Mouse (Mus musculus) hindbrain, embryonic 14.5 days (tissue): ENCODE measurements at regions not wholly inside any gene's neighbourhood (a gene's known extent, or its start where the extent isn't known, plus 50 kb on each side); places are given as distances from the start of the nearest gene placed in this dataset.

ENCODE experiments used
- ATAC-seq: fragments of 200-750 bp; cut with Nextera tagmentation; 2 replicates; pipeline ENCODE4 v1.8.0; 2017; ENCODE audit warnings: moderate number of reproducible peaks, mild to moderate bottlenecking, moderate TSS enrichment, moderate library complexity; ENCODE audit not compliant: low FRiP score
- DNase-seq: peaks from one replicate; pipeline ENCODE4 v3.0.0-alpha.2; 2015; ENCODE audit warnings: low spot score
- H3K27ac ChIP-seq: fragments of 300-500 bp; sonication (generic); 2 replicates; pipeline ENCODE4 v1.5.1; 2014; ENCODE audit warnings: mild to moderate bottlenecking, moderate library complexity
- H3K27me3 ChIP-seq: fragments of 300-500 bp; sonication (generic); 2 replicates; pipeline ENCODE4 v1.6.1; 2014; ENCODE audit warnings: mild to moderate bottlenecking, low read length, mixed read lengths; ENCODE audit not compliant: control insufficient read depth, insufficient read depth
- H3K36me3 ChIP-seq: fragments of 300-500 bp; sonication (generic); replicated peaks from 2 replicates; pipeline ENCODE4 v1.6.1; 2014; ENCODE audit not compliant: control insufficient read depth, insufficient read depth
- H3K4me1 ChIP-seq: fragments of 300-500 bp; sonication (generic); replicated peaks from 2 replicates; pipeline ENCODE4 v1.6.1; 2014; ENCODE audit warnings: antibody characterized with exemption, low read length, mixed read lengths; ENCODE audit not compliant: control insufficient read depth, insufficient read depth
- H3K4me2 ChIP-seq: fragments of 300-500 bp; sonication (generic); replicated peaks from 2 replicates; pipeline ENCODE4 v1.6.1; 2014; ENCODE audit warnings: mild to moderate bottlenecking, moderate library complexity
- H3K4me3 ChIP-seq: fragments of 300-500 bp; sonication (generic); replicated peaks from 2 replicates; pipeline ENCODE4 v1.5.1; 2014; ENCODE audit warnings: mild to moderate bottlenecking, low read length
- H3K9ac ChIP-seq: fragments of 300-500 bp; sonication (generic); 2 replicates; pipeline ENCODE4 v1.6.1; 2014
- H3K9me3 ChIP-seq: fragments of 300-500 bp; sonication (generic); 2 replicates; pipeline ENCODE4 v1.6.1; 2016; ENCODE audit warnings: low read length; ENCODE audit not compliant: control insufficient read depth
- WGBS: fragments of 180-500 bp; shearing (Covaris S2); extraction: QIAGEN DNeasy Blood & Tissue Kit; methylation state at CpG from one replicate; pipeline ENCODE4 v1.1.7; 2014; 5-methylcytosine and 5-hydroxymethylcytosine counted together

DNA sequence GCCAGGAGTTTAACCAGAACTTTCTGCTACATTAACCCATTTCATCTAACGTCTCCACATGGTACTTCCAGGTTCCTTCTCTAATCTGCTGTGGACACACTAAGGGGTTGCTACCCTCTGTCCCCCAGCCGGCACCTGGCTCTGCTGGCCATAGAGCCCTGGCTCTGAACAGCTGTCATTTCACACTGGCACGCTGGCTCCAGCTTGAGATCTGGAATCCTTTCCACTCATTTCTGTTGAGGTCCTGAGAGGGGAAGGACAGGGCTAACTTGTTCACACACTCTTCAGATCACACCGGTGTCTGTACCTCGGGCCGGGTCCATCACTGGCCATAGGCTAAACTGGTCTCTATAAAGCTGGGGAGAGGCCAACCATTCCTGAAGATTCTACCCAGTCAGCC lies 226.6 kb upstream of the Zfp637 start:
- H3K9ac ChIP-seq = no peak overlapping the region
- H3K4me1 ChIP-seq = no peaks in the 10 kb centered on the region
- H3K4me2 ChIP-seq = no peak overlapping the region
- DNase-seq (no peak), ATAC-seq (no peak)
- no peaks in the 10 kb centered on the region for H3K9me3 ChIP-seq
- H3K4me3 ChIP-seq = no peak overlapping the region
- no peak overlapping the region; the same call in 1 of the 2 replicates for H3K27ac ChIP-seq
- 73% methylated on average over 6 of the region's 6 CpGs for WGBS
- no peaks in the 10 kb centered on the region for H3K27me3 ChIP-seq
- H3K36me3 ChIP-seq = no peaks in the 10 kb centered on the region

DNA sequence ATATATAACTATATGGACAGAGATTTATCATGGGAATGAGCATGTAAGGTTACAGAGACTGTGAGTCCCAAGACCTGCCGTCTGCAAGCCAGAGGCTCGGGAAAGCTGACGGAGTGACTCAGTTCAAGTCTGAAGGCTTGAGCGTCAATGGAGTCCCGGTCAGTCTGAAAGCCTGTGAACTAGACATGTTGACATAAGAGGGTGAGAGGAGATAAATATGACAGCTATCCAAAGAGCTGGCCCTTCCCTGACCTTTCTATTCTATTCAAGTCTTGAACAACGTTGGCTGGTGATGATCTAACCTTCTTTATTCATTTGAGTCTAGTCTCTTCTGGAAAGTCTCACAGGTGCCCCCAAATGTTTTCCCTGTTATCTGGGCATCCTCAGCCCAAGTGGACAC lies 223.8 kb upstream of the Zfp637 start:
- Histone ChIP-seq H3K9ac (no peak overlapping the region), H3K4me3 (no peak overlapping the region), H3K36me3 (no peaks in the 10 kb centered on the region), H3K4me2 (no peak overlapping the region), H3K4me1 (no peaks in the 10 kb centered on the region), H3K27ac (no peak overlapping the region), H3K9me3 (no peaks in the 10 kb centered on the region), H3K27me3 (no peaks in the 10 kb centered on the region)
- WGBS = 89% methylated on average over 6 of the region's 6 CpGs
- DNase-seq (no peak), ATAC-seq (no peak)

DNA sequence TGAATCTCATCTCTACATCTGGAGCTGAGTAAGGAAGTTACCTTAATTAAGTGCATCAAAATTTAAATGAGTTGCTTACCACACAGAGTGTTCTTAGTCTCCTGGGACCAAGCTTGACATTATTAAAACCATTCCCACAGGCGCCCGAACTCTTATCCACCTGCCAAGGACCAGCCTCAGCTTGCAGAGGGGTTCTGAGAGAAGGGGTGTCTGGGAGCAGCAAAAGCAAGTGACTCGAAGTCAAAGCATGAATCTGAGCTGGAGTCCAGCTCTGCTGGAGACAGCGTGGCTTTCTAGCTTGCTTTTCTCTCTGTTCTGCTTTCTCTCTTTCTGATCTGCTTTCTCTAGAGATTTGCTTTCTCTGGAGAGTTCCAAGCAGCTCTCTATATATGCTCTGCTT lies 223.0 kb upstream of the Zfp637 start:
- Histone ChIP-seq H3K27ac (no peak overlapping the region), H3K9ac (no peak overlapping the region), H3K27me3 (no peaks in the 10 kb centered on the region), H3K4me3 (no peak overlapping the region), H3K4me2 (no peak overlapping the region), H3K36me3 (no peaks in the 10 kb centered on the region), H3K4me1 (no peaks in the 10 kb centered on the region), H3K9me3 (no peaks in the 10 kb centered on the region)
- DNase-seq (no peak), ATAC-seq (no peak)
- 79% methylated on average over 4 of the region's 4 CpGs for WGBS

DNA sequence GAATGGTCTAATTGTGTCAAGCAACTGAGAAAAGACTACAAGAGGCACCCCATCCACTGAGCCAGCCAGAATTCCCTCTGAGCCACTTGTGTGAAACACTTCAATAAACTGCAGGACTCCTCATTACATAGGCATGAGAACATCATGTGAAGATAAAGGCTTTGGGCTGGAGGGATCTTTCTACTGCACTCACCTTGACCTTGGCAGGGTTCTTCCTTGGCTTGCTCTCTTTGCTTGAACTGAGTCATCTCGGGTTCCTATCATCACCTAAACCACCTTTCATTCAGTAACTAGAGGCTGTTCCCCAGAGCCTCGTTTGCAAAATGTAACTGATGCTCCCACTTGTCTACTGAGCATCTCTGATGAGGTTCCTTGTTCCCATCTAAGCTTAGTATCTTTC lies 221.4 kb upstream of the Zfp637 start:
- no peak overlapping the region for H3K9ac ChIP-seq
- H3K4me2 ChIP-seq = no peak overlapping the region
- DNase-seq (no peak), ATAC-seq (no peak)
- H3K27ac ChIP-seq = no peak overlapping the region
- H3K4me1 ChIP-seq = no peaks in the 10 kb centered on the region
- 81% methylated on average over 2 of the region's 2 CpGs for WGBS
- H3K4me3 ChIP-seq = no peak overlapping the region
- no peaks in the 10 kb centered on the region for H3K9me3 ChIP-seq
- no peaks in the 10 kb centered on the region for H3K27me3 ChIP-seq
- H3K36me3 ChIP-seq = no peaks in the 10 kb centered on the region

GRCm38 (mm10) chr6:117622446-117622845 lies 218.5 kb upstream of the Zfp637 start:
- ATAC-seq (no peak), DNase-seq (no peak)
- no peak overlapping the region for H3K4me3 ChIP-seq
- no peaks in the 10 kb centered on the region for H3K36me3 ChIP-seq
- H3K9me3 ChIP-seq = no peaks in the 10 kb centered on the region
- no peak overlapping the region for H3K9ac ChIP-seq
- H3K27ac ChIP-seq = no peak overlapping the region
- no peaks in the 10 kb centered on the region for H3K27me3 ChIP-seq
- no peak overlapping the region for H3K4me2 ChIP-seq
- WGBS = 84% methylated on average over 6 of the region's 6 CpGs
- H3K4me1 ChIP-seq = no peaks in the 10 kb centered on the region

DNA sequence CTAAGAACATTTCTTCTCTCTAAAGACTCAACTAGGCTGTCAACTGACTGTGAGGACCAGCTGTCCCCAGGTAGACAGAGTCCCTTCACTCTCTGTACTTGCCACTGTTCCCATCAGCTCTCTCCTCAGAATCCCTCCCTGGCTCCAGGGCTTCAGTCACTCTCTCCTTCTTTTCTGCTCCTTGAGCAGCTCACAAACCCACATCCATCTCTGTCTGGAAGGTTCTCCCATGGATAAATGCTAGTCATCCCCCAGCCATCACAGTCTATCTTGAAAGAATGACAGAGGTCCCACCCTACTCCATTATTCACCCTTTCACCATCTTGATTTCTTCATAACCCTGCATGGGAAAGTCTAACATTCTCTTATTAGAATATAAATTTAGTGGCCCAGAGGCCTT lies 218.0 kb upstream of the Zfp637 start:
- no peaks in the 10 kb centered on the region for H3K4me1 ChIP-seq
- ATAC-seq (no peak), DNase-seq (no peak)
- H3K36me3 ChIP-seq = no peaks in the 10 kb centered on the region
- H3K4me3 ChIP-seq = no peak overlapping the region
- no peaks in the 10 kb centered on the region for H3K27me3 ChIP-seq
- no peak overlapping the region for H3K4me2 ChIP-seq
- H3K27ac ChIP-seq = no peak overlapping the region
- H3K9me3 ChIP-seq = no peaks in the 10 kb centered on the region
- H3K9ac ChIP-seq = no peak overlapping the region

GRCm38 (mm10) chr6:117625716-117626115 lies 215.3 kb upstream of the Zfp637 start:
- ATAC-seq (no peak), DNase-seq (no peak)
- no peaks in the 10 kb centered on the region for H3K9me3 ChIP-seq
- H3K4me2 ChIP-seq = no peak overlapping the region
- no peak overlapping the region for H3K4me3 ChIP-seq
- WGBS = 18% methylated on average over 5 of the region's 5 CpGs
- H3K27me3 ChIP-seq = no peaks in the 10 kb centered on the region
- no peaks in the 10 kb centered on the region for H3K4me1 ChIP-seq
- H3K27ac ChIP-seq = no peak overlapping the region
- no peak overlapping the region for H3K9ac ChIP-seq
- H3K36me3 ChIP-seq = no peaks in the 10 kb centered on the region

GRCm38 (mm10) chr6:117627461-117627860 lies 213.5 kb upstream of the Zfp637 start:
- ATAC-seq = no peak
- H3K9ac ChIP-seq = no peak overlapping the region
- no peaks in the 10 kb centered on the region for H3K27me3 ChIP-seq
- H3K36me3 ChIP-seq = no peaks in the 10 kb centered on the region
- WGBS = 94% methylated on average over 3 of the region's 3 CpGs
- no peak for DNase-seq
- H3K27ac ChIP-seq = no peak overlapping the region
- H3K4me2 ChIP-seq = no peak overlapping the region
- H3K9me3 ChIP-seq = no peaks in the 10 kb centered on the region
- no peaks in the 10 kb centered on the region for H3K4me1 ChIP-seq
- H3K4me3 ChIP-seq = no peak overlapping the region

- Histone ChIP-seq H3K4me2 (no peak overlapping the region), H3K27me3 (no peaks in the 10 kb centered on the region), H3K36me3 (no peaks in the 10 kb centered on the region), H3K4me1 (no peaks in the 10 kb centered on the region), H3K4me3 (no peak overlapping the region), H3K9ac (no peak overlapping the region), H3K27ac (no peak overlapping the region), H3K9me3 (no peaks in the 10 kb centered on the region)
- ATAC-seq = no peak
- 80% methylated on average over 8 of the region's 8 CpGs for WGBS
- no peak for DNase-seq
Measured at GRCm38 (mm10) chr6:117646628-117647027, 194.4 kb upstream of the Zfp637 start.

GRCm38 (mm10) chr6:117650541-117650940 lies 190.4 kb upstream of the Zfp637 start:
- H3K4me3 ChIP-seq = no peak overlapping the region
- no peaks in the 10 kb centered on the region for H3K9me3 ChIP-seq
- no peak overlapping the region for H3K9ac ChIP-seq
- H3K27ac ChIP-seq = no peak overlapping the region
- H3K4me1 ChIP-seq = no peaks in the 10 kb centered on the region
- ATAC-seq = no peak
- no peaks in the 10 kb centered on the region for H3K27me3 ChIP-seq
- no peak overlapping the region for H3K4me2 ChIP-seq
- no peaks in the 10 kb centered on the region for H3K36me3 ChIP-seq
- WGBS = 90% methylated on average over 5 of the region's 5 CpGs
- no peak for DNase-seq
